Mouse (Mus musculus): ENCODE results near the gene Cdca7. TPM values are rescaled to one million over a fixed set of nuclear protein-coding genes. Genes with fewer than 3 reads are reported as not detected.

The Cdca7 gene
- polyA plus RNA-seq, 1 experiment from 2014 or later: 126 TPM

- H3K4me3 ChIP-seq: peak overlapping the region; percentile 22; the same call in 1 of the 2 replicates
- ATAC-seq (ENCODE audit: low FRiP score, low read depth): 0 out of 2 replicates have a peak, but pooled peaks have one; percentile 38
- no peak overlapping the region for H3K27ac ChIP-seq (replicated peaks)
- H3K4me1 ChIP-seq: peaks cover 19% of the 10 kb centered on the region
- H3K36me3 ChIP-seq: no peaks in the 10 kb centered on the region
- no peak overlapping the region; the same call in 1 of the 2 replicates for H3K9ac ChIP-seq (replicated peaks)
- H3K9me3 ChIP-seq: no peaks in the 10 kb centered on the region
- peak overlapping the region; percentile 53 for H3K4me2 ChIP-seq (replicated peaks)
- 2% methylated on average over 23 of the region's 23 CpGs for whole genome bisulfite sequencing
- peaks cover 72% of the 10 kb centered on the region for H3K27me3 ChIP-seq
These were observed 23.2 kb downstream of the Cdca7 start for GRCm38 (mm10) chr2:72499074-72499721.

GRCm38 (mm10) chr2:72499782-72500411, 23.9 kb downstream of the Cdca7 start:
- ATAC-seq (ENCODE audit: low FRiP score, low read depth): no peak
- no peaks in the 10 kb centered on the region for H3K9me3 ChIP-seq
- no peaks in the 10 kb centered on the region for H3K36me3 ChIP-seq
- no peak overlapping the region for H3K9ac ChIP-seq (replicated peaks)
- H3K4me1 ChIP-seq: peaks cover 19% of the 10 kb centered on the region
- WGBS: 9% methylated on average over 8 of the region's 8 CpGs
- no peak overlapping the region for H3K27ac ChIP-seq (replicated peaks)
- peaks cover 69% of the 10 kb centered on the region for H3K27me3 ChIP-seq
- H3K4me2 ChIP-seq (replicated peaks): peak overlapping the region; percentile 53
- H3K4me3 ChIP-seq: no peak overlapping the region

GRCm38 (mm10) chr2:72502041-72502813, 26.3 kb downstream of the Cdca7 start:
- Histone ChIP-seq H3K9me3 (no peaks in the 10 kb centered on the region), H3K9ac (replicated peaks) (no peak overlapping the region), H3K4me2 (replicated peaks) (no peak overlapping the region), H3K27me3 (peaks cover 56% of the 10 kb centered on the region), H3K36me3 (no peaks in the 10 kb centered on the region), H3K4me1 (peaks cover 19% of the 10 kb centered on the region), H3K27ac (replicated peaks) (no peak overlapping the region), H3K4me3 (no peak overlapping the region)
- ATAC-seq (ENCODE audit: low FRiP score, low read depth): no peak
- WGBS: 91% methylated on average over 16 of the region's 16 CpGs

- Histone ChIP-seq H3K4me1 (peaks cover 27% of the 10 kb centered on the region), H3K4me2 (replicated peaks) (no peak overlapping the region), H3K4me3 (no peak overlapping the region), H3K36me3 (no peaks in the 10 kb centered on the region), H3K9ac (replicated peaks) (no peak overlapping the region), H3K27me3 (peaks cover 44% of the 10 kb centered on the region), H3K9me3 (no peaks in the 10 kb centered on the region), H3K27ac (replicated peaks) (no peak overlapping the region)
- WGBS: 23% methylated on average over 9 of the region's 9 CpGs
- no peak for ATAC-seq (ENCODE audit: low FRiP score, low read depth)
These were observed 27.7 kb downstream of the Cdca7 start for GRCm38 (mm10) chr2:72503646-72504045.

GRCm38 (mm10) chr2:72507855-72508635, 32.1 kb downstream of the Cdca7 start:
- Histone ChIP-seq H3K27me3 (peaks cover 41% of the 10 kb centered on the region), H3K36me3 (no peaks in the 10 kb centered on the region), H3K4me3 (no peak overlapping the region), H3K4me1 (peaks cover 16% of the 10 kb centered on the region; the same call in 1 of the 2 replicates), H3K4me2 (replicated peaks) (no peak overlapping the region), H3K9ac (replicated peaks) (no peak overlapping the region), H3K27ac (replicated peaks) (no peak overlapping the region), H3K9me3 (no peaks in the 10 kb centered on the region)
- ATAC-seq (ENCODE audit: low FRiP score, low read depth): no peak
- 53% methylated on average over 18 of the region's 18 CpGs for WGBS

- Histone ChIP-seq H3K27me3 (peaks cover 36% of the 10 kb centered on the region), H3K27ac (replicated peaks) (no peak overlapping the region), H3K36me3 (no peaks in the 10 kb centered on the region), H3K4me1 (peaks cover 10% of the 10 kb centered on the region; the same call in 1 of the 2 replicates), H3K9ac (replicated peaks) (no peak overlapping the region), H3K4me3 (no peak overlapping the region), H3K4me2 (replicated peaks) (no peak overlapping the region), H3K9me3 (no peaks in the 10 kb centered on the region)
- WGBS: 94% methylated on average over 8 of the region's 8 CpGs
- no peak for ATAC-seq (ENCODE audit: low FRiP score, low read depth)
These were observed 32.9 kb downstream of the Cdca7 start for GRCm38 (mm10) chr2:72508891-72509290.

GRCm38 (mm10) chr2:72515526-72515925, 39.6 kb downstream of the Cdca7 start:
- Histone ChIP-seq H3K27me3 (peaks cover 77% of the 10 kb centered on the region), H3K9ac (replicated peaks) (no peak overlapping the region), H3K4me2 (replicated peaks) (no peak overlapping the region), H3K4me1 (peaks cover 15% of the 10 kb centered on the region), H3K9me3 (no peaks in the 10 kb centered on the region), H3K27ac (replicated peaks) (no peak overlapping the region), H3K4me3 (no peak overlapping the region), H3K36me3 (no peaks in the 10 kb centered on the region)
- no peak for ATAC-seq (ENCODE audit: low FRiP score, low read depth)
- WGBS: 9% methylated on average over 6 of the region's 7 CpGs

- H3K27ac ChIP-seq (replicated peaks): no peak overlapping the region
- peaks cover 15% of the 10 kb centered on the region for H3K4me1 ChIP-seq
- no peak overlapping the region for H3K9ac ChIP-seq (replicated peaks)
- peak overlapping the region; percentile 28 for H3K4me2 ChIP-seq (replicated peaks)
- 15% methylated on average over 17 of the region's 17 CpGs for WGBS
- peak; percentile 83 for ATAC-seq (ENCODE audit: low FRiP score, low read depth)
- no peaks in the 10 kb centered on the region for H3K9me3 ChIP-seq
- H3K27me3 ChIP-seq: peaks cover 77% of the 10 kb centered on the region
- H3K4me3 ChIP-seq: no peak overlapping the region
- H3K36me3 ChIP-seq: no peaks in the 10 kb centered on the region
These were observed 40.2 kb downstream of the Cdca7 start for GRCm38 (mm10) chr2:72515971-72516719.

GRCm38 (mm10) chr2:72516720-72517089, 40.7 kb downstream of the Cdca7 start:
- H3K36me3 ChIP-seq: no peaks in the 10 kb centered on the region
- no peak overlapping the region for H3K27ac ChIP-seq (replicated peaks)
- H3K4me3 ChIP-seq: no peak overlapping the region
- no peak for ATAC-seq (ENCODE audit: low FRiP score, low read depth)
- H3K4me1 ChIP-seq: peaks cover 15% of the 10 kb centered on the region
- WGBS: 24% methylated on average over 8 of the region's 8 CpGs
- H3K9ac ChIP-seq (replicated peaks): no peak overlapping the region
- peaks cover 76% of the 10 kb centered on the region for H3K27me3 ChIP-seq
- H3K9me3 ChIP-seq: no peaks in the 10 kb centered on the region
- H3K4me2 ChIP-seq (replicated peaks): peak overlapping the region; percentile 28; the same call in 1 of the 2 replicates

GRCm38 (mm10) chr2:72524022-72524421, 48.1 kb downstream of the Cdca7 start:
- Histone ChIP-seq H3K4me2 (replicated peaks) (no peak overlapping the region), H3K9me3 (no peaks in the 10 kb centered on the region), H3K4me1 (no peaks in the 10 kb centered on the region), H3K36me3 (no peaks in the 10 kb centered on the region), H3K27me3 (peaks cover 97% of the 10 kb centered on the region), H3K27ac (replicated peaks) (no peak overlapping the region), H3K9ac (replicated peaks) (no peak overlapping the region), H3K4me3 (no peak overlapping the region)
- ATAC-seq (ENCODE audit: low FRiP score, low read depth): no peak
- WGBS: 81% methylated on average over 12 of the region's 12 CpGs

GRCm38 (mm10) chr2:72525556-72525955, 49.6 kb downstream of the Cdca7 start:
- peaks cover 10% of the 10 kb centered on the region; the same call in 1 of the 2 replicates for H3K4me1 ChIP-seq
- H3K27me3 ChIP-seq: peaks cover 91% of the 10 kb centered on the region
- no peaks in the 10 kb centered on the region for H3K36me3 ChIP-seq
- no peak overlapping the region for H3K4me3 ChIP-seq
- no peaks in the 10 kb centered on the region for H3K9me3 ChIP-seq
- no peak for ATAC-seq (ENCODE audit: low FRiP score, low read depth)
- H3K4me2 ChIP-seq (replicated peaks): no peak overlapping the region
- 90% methylated on average over 3 of the region's 3 CpGs for WGBS
- H3K27ac ChIP-seq (replicated peaks): no peak overlapping the region
- H3K9ac ChIP-seq (replicated peaks): no peak overlapping the region

All from midbrain, embryonic 12.5 days (tissue).